Mouse (Mus musculus): Measurements from ENCODE around the gene Dstn.

The Dstn gene

GRCm38 (mm10) chr2:143912199-143912598 lies 2.9 kb upstream of the Dstn start:
- in situ Hi-C loops (cut with MboI; ENCODE audit: low pct_unique_long_range_greater_than_20kb in 1 of 2, low sequenced_read_pairs in 2 of 2, unreplicated experiment in 1 of 2) = no loop called here

- in situ Hi-C loops (cut with MboI; ENCODE audit: low pct_unique_long_range_greater_than_20kb in 1 of 2, low sequenced_read_pairs in 2 of 2, unreplicated experiment in 1 of 2) = no loop called here
Measured at GRCm38 (mm10) chr2:143914221-143914620, 899 bp upstream of the Dstn start.

- in situ Hi-C loops (cut with MboI; ENCODE audit: low pct_unique_long_range_greater_than_20kb in 1 of 2, low sequenced_read_pairs in 2 of 2, unreplicated experiment in 1 of 2) = no loop called here
Measured at GRCm38 (mm10) chr2:143915600-143916135, 548 bp downstream of the Dstn start.

- in situ Hi-C loops (cut with MboI; ENCODE audit: low pct_unique_long_range_greater_than_20kb in 1 of 2, low sequenced_read_pairs in 2 of 2, unreplicated experiment in 1 of 2) = no loop called here
Measured at GRCm38 (mm10) chr2:143916229-143916628, 1.1 kb downstream of the Dstn start.

- in situ Hi-C loops (cut with MboI; ENCODE audit: low pct_unique_long_range_greater_than_20kb in 1 of 2, low sequenced_read_pairs in 2 of 2, unreplicated experiment in 1 of 2) = no loop called here
Measured at GRCm38 (mm10) chr2:143917622-143918021, 2.5 kb downstream of the Dstn start.

- in situ Hi-C loops (cut with MboI; ENCODE audit: low pct_unique_long_range_greater_than_20kb in 1 of 2, low sequenced_read_pairs in 2 of 2, unreplicated experiment in 1 of 2) = no loop called here
Measured at GRCm38 (mm10) chr2:143918831-143919502, 3.8 kb downstream of the Dstn start.

GRCm38 (mm10) chr2:143924085-143924484 lies 9.0 kb downstream of the Dstn start:
- in situ Hi-C loops (cut with MboI; ENCODE audit: low pct_unique_long_range_greater_than_20kb in 1 of 2, low sequenced_read_pairs in 2 of 2, unreplicated experiment in 1 of 2) = no loop called here

GRCm38 (mm10) chr2:143925826-143926225 lies 10.7 kb downstream of the Dstn start:
- in situ Hi-C loops (cut with MboI; ENCODE audit: low pct_unique_long_range_greater_than_20kb in 1 of 2, low sequenced_read_pairs in 2 of 2, unreplicated experiment in 1 of 2) = no loop called here

- in situ Hi-C loops (cut with MboI; ENCODE audit: low pct_unique_long_range_greater_than_20kb in 1 of 2, low sequenced_read_pairs in 2 of 2, unreplicated experiment in 1 of 2) = no loop called here
Measured at GRCm38 (mm10) chr2:143929607-143930311, 14.6 kb downstream of the Dstn start.

GRCm38 (mm10) chr2:143932340-143932873 lies 17.3 kb downstream of the Dstn start:
- in situ Hi-C loops (cut with MboI; ENCODE audit: low pct_unique_long_range_greater_than_20kb in 1 of 2, low sequenced_read_pairs in 2 of 2, unreplicated experiment in 1 of 2) = no loop called here

GRCm38 (mm10) chr2:143933516-143933915 lies 18.4 kb downstream of the Dstn start:
- in situ Hi-C loops (cut with MboI; ENCODE audit: low pct_unique_long_range_greater_than_20kb in 1 of 2, low sequenced_read_pairs in 2 of 2, unreplicated experiment in 1 of 2) = no loop called here

GRCm38 (mm10) chr2:143934439-143934838 lies 19.3 kb downstream of the Dstn start:
- in situ Hi-C loops (cut with MboI; ENCODE audit: low pct_unique_long_range_greater_than_20kb in 1 of 2, low sequenced_read_pairs in 2 of 2, unreplicated experiment in 1 of 2) = no loop called here

GRCm38 (mm10) chr2:143937861-143938260 lies 22.7 kb downstream of the Dstn start:
- in situ Hi-C loops (cut with MboI; ENCODE audit: low pct_unique_long_range_greater_than_20kb in 1 of 2, low sequenced_read_pairs in 2 of 2, unreplicated experiment in 1 of 2) = no loop called here

GRCm38 (mm10) chr2:143940406-143940805 lies 25.3 kb downstream of the Dstn start:
- in situ Hi-C loops (cut with MboI; ENCODE audit: low pct_unique_long_range_greater_than_20kb in 1 of 2, low sequenced_read_pairs in 2 of 2, unreplicated experiment in 1 of 2) = no loop called here

GRCm38 (mm10) chr2:143944796-143945195 lies 29.7 kb downstream of the Dstn start:
- in situ Hi-C loops (cut with MboI; ENCODE audit: low pct_unique_long_range_greater_than_20kb in 1 of 2, low sequenced_read_pairs in 2 of 2, unreplicated experiment in 1 of 2) = no loop called here

GRCm38 (mm10) chr2:143945466-143946075 lies 30.5 kb downstream of the Dstn start:
- in situ Hi-C loops (cut with MboI; ENCODE audit: low pct_unique_long_range_greater_than_20kb in 1 of 2, low sequenced_read_pairs in 2 of 2, unreplicated experiment in 1 of 2) = no loop called here

- in situ Hi-C loops (cut with MboI; ENCODE audit: low pct_unique_long_range_greater_than_20kb in 1 of 2, low sequenced_read_pairs in 2 of 2, unreplicated experiment in 1 of 2) = no loop called here
Measured at GRCm38 (mm10) chr2:143946399-143946798, 31.3 kb downstream of the Dstn start.

GRCm38 (mm10) chr2:143947981-143948380 lies 32.9 kb downstream of the Dstn start:
- in situ Hi-C loops (cut with MboI; ENCODE audit: low pct_unique_long_range_greater_than_20kb in 1 of 2, low sequenced_read_pairs in 2 of 2, unreplicated experiment in 1 of 2) = no loop called here

- in situ Hi-C loops (cut with MboI; ENCODE audit: low pct_unique_long_range_greater_than_20kb in 1 of 2, low sequenced_read_pairs in 2 of 2, unreplicated experiment in 1 of 2) = no loop called here
Measured at GRCm38 (mm10) chr2:143948416-143948815, 33.3 kb downstream of the Dstn start.
